Comparison of ENCODE assay signal across 8 mouse cellular contexts in genomic region chr9:37456481-37456910, GRCm38 (mm10). TPM values are rescaled to one million over a fixed set of nuclear protein-coding genes. Genes with fewer than 3 reads are reported as not detected.
DNase-seq lines count a peak whose midpoint lies in the region; ATAC-seq and TF ChIP-seq lines count a peak whose summit lies in the region.

No protein-coding gene starts in this region.

- peak overlapping the region; percentile 19; the same call in 1 of the 2 replicates for H3K4me2 ChIP-seq in liver, embryonic 13.5 days

- peaks cover 11% of the 10 kb centered on the region for H3K4me1 ChIP-seq in liver, embryonic 13.5 days (replicated peaks)
- H3K4me1 ChIP-seq in olfactory bulb, adult 2 months (ENCODE audit: control insufficient read depth, insufficient read depth, low read length) = peaks cover 20% of the 10 kb centered on the region

- no peak for DNase-seq in liver, embryonic 13.5 days
- no peak for DNase-seq in liver
- peak; percentile 73 to 84 for DNase-seq in cerebellum, postnatal 14 days
- peak; percentile 60 to 70 for DNase-seq in frontal cortex, postnatal 36 days (ENCODE audit: low spot score in 2 of 2)
- DNase-seq in left cerebral cortex, postnatal 14 days (ENCODE audit: low spot score in 2 of 2) = peak; percentile 54 to 65
- no peak for DNase-seq in adrenal gland, postnatal 25 days
- DNase-seq in urinary bladder, postnatal 10 days (ENCODE audit: low spot score) = no peak

- H3K36me3 ChIP-seq in liver, embryonic 13.5 days = no peaks in the 10 kb centered on the region

- 2% methylated on average over 20 of the region's 20 CpGs for WGBS in liver, embryonic 13.5 days (ENCODE audit: insufficient replicate concordance)
- WGBS in olfactory bulb, adult 2 months = under 1% methylated on average over 20 of the region's 20 CpGs

- no peak for TF ChIP-seq POLR2A in olfactory bulb, adult 2 months (IDR thresholded peaks at IDR 0.05; ENCODE audit: insufficient read depth, low read depth, low read length)

- no peak overlapping the region for H3K9ac ChIP-seq in liver, embryonic 13.5 days

- no peak for TF ChIP-seq CTCF in olfactory bulb, adult 2 months (IDR thresholded peaks at IDR 0.05; ENCODE audit: insufficient read depth, low read depth, low read length)

- intact Hi-C loops in left cerebral cortex, postnatal 14 days (cut with DNase I) = no loop called here

- H3K9me3 ChIP-seq in liver, embryonic 13.5 days (replicated peaks) = no peaks in the 10 kb centered on the region

- no peak overlapping the region for H3K27ac ChIP-seq in liver, embryonic 13.5 days
- 0 out of 2 replicates have a peak overlapping the region, but pooled peaks have one; percentile 7 for H3K27ac ChIP-seq in olfactory bulb, adult 2 months (ENCODE audit: insufficient read depth, low read depth, low read length)

- 0 out of 2 replicates have a peak overlapping the region, but pooled peaks have one; percentile 2 for H3K4me3 ChIP-seq in liver, embryonic 13.5 days (replicated peaks)
- H3K4me3 ChIP-seq in olfactory bulb, adult 2 months (ENCODE audit: insufficient read depth, low read depth, low read length) = peak overlapping the region; percentile 46

- H3K27me3 ChIP-seq in liver, embryonic 13.5 days = peaks cover 98% of the 10 kb centered on the region

- no peak for ATAC-seq in liver, embryonic 13.5 days (ENCODE audit: low read depth)

RNA-seq across cellular contexts. Expression of gene Robo3, which starts 23.4 kb away (rescaled TPM):
- 0.12 and 0.13 TPM in 2 replicates for polyA plus RNA-seq in liver, embryonic 13.5 days (2015; fragmentation: Nextera tagmentation; extraction: Ambion mirVana)
- total RNA-seq in left cerebral cortex, postnatal 14 days (2021) = 10 to 100 TPM; 45.1 to 58.9 TPM
- not detected in 2 replicates for polyA plus RNA-seq in olfactory bulb, adult 2 months (2012; ENCODE audit: insufficient read depth, insufficient read length, low replicate concordance, missing spikeins)
- 0.70 and 1.8 TPM in 2 replicates for total RNA-seq in adrenal gland, postnatal 25 days (2021)

RNA-seq across cellular contexts. Expression of gene Msantd2, which starts 32.6 kb away (rescaled TPM):
- polyA plus RNA-seq in liver, embryonic 13.5 days (2015; fragmentation: Nextera tagmentation; extraction: Ambion mirVana) = 5.4 and 6.6 TPM in 2 replicates
- 10 to 100 TPM; 19.2 to 28.3 TPM for total RNA-seq in left cerebral cortex, postnatal 14 days (2021)
- polyA plus RNA-seq in olfactory bulb, adult 2 months (2012; ENCODE audit: insufficient read depth, insufficient read length, low replicate concordance, missing spikeins) = not detected in 2 replicates
- 26.8 and 28.7 TPM in 2 replicates for total RNA-seq in adrenal gland, postnatal 25 days (2021)

RNA-seq across cellular contexts. Expression of gene Robo4, which starts 54.8 kb away (rescaled TPM):
- polyA plus RNA-seq in liver, embryonic 13.5 days (2015; fragmentation: Nextera tagmentation; extraction: Ambion mirVana) = 2.0 and 2.5 TPM in 2 replicates
- total RNA-seq in left cerebral cortex, postnatal 14 days (2021) = 10 to 100 TPM in 1 of 2 experiments, 1 to 10 TPM in 1; 7.1 to 10.0 TPM
- polyA plus RNA-seq in olfactory bulb, adult 2 months (2012; ENCODE audit: insufficient read depth, insufficient read length, low replicate concordance, missing spikeins) = not detected in 2 replicates
- total RNA-seq in adrenal gland, postnatal 25 days (2021) = 22.8 and 32.7 TPM in 2 replicates

Comparison
In these comparisons a context has a peak if more than half of its experiments do, and no peak if none do; other contexts are left out.
1. DNase-seq: peak in cerebellum, postnatal 14 days (2 of 2), frontal cortex, postnatal 36 days (2 of 2) and left cerebral cortex, postnatal 14 days (2 of 2); none in liver, embryonic 13.5 days (single experiment), liver (single experiment), adrenal gland, postnatal 25 days (single experiment) and urinary bladder, postnatal 10 days (single experiment).
2. RNA of gene Robo3, which starts 23.4 kb away (total RNA-seq): 45.1 to 58.9 TPM in left cerebral cortex, postnatal 14 days; 0.70 to 1.8 TPM in adrenal gland, postnatal 25 days; every median in the first group is over 10 times any median in the second.